Mouse (Mus musculus) embryonic fibroblast, embryonic 13.5 days (primary cell): ENCODE results near the gene Pecam1.

Experiments used
- CTCF ChIP-seq: IDR thresholded peaks from 2 replicates; pipeline ENCODE4 v1.5.1; 2011; ENCODE audit warnings: mild to moderate bottlenecking, control low read depth, low read length, moderate library complexity, borderline replicate concordance; ENCODE audit not compliant: insufficient read depth
- POLR2A ChIP-seq: IDR thresholded peaks from 2 replicates; pipeline ENCODE4 v1.6.1; 2011; ENCODE audit warnings: low read depth, mild to moderate bottlenecking, control low read depth, low read length, moderate library complexity

GRCm38 (mm10) chr11:106672919-106673505, 77.4 kb downstream of the Pecam1 start:
- TF ChIP-seq POLR2A (no peak), CTCF (no peak)
